ENCODE assay signal across 13 mouse cellular contexts in genomic region chr4:118961141-118961628, GRCm38 (mm10). TPM values are rescaled to one million over a fixed set of nuclear protein-coding genes. Genes with fewer than 3 reads are reported as not detected.
DNase-seq lines count a peak whose midpoint lies in the region; ATAC-seq and TF ChIP-seq lines count a peak whose summit lies in the region.
"Had no signal": no experiment of that assay in that cellular context is flagged by ENCODE, and none has a peak within 500 bp of the region (broad histone marks: within the 10 kb centered on the region; RNA-seq: fewer than 3 reads in every experiment).

Gene Lao1, plus strand, starts transcription at chr4:118961578.

- no peaks in the 10 kb centered on the region for H3K36me3 ChIP-seq in heart, adult 2 months (ENCODE audit: control insufficient read depth, insufficient read depth, low read length)
- H3K36me3 ChIP-seq in liver, postnatal 0 days (replicated peaks; ENCODE audit: insufficient read depth, low read length) = no peaks in the 10 kb centered on the region
- H3K36me3 ChIP-seq: intestine, embryonic 15.5 days; midbrain, embryonic 10.5 days had no signal

- no peak within 1 kb of the TSS for H3K27ac ChIP-seq in heart, adult 2 months
- H3K27ac ChIP-seq in liver, postnatal 0 days (ENCODE audit: low read depth) = no peak within 1 kb of the TSS
- H3K27ac ChIP-seq: intestine, embryonic 15.5 days; midbrain, embryonic 10.5 days had no signal

- peak; percentile 2; the same call in 1 of the 2 replicates for TF ChIP-seq CTCF in heart, adult 2 months (IDR thresholded peaks at IDR 0.05)
- no peak for TF ChIP-seq CTCF in liver, postnatal 0 days (IDR thresholded peaks at IDR 0.05; ENCODE audit: low read depth)

- DNase-seq in gastrocnemius, postnatal 25 days = peak; percentile 59
- no peak for DNase-seq in gastrocnemius, postnatal 4 days (ENCODE audit: low spot score in 2 of 2)
- DNase-seq in brain, embryonic 18.5 days (ENCODE audit: low read depth, low spot score) = peak; percentile 46
- peak; percentile 35 to 48 for DNase-seq in heart, adult 2 months
- DNase-seq in layer of hippocampus, postnatal 14 days (ENCODE audit: low spot score in 2 of 2) = peak; percentile 50 to 89
- no peak for DNase-seq in retina, embryonic 14.5 days (ENCODE audit: low spot score)
- no peak for DNase-seq in thymus, postnatal 0 days (ENCODE audit: low spot score)
- no peak for DNase-seq in liver, postnatal 0 days

- no peaks in the 10 kb centered on the region for H3K9me3 ChIP-seq in liver, postnatal 0 days (ENCODE audit: low read length)
- H3K9me3 ChIP-seq: intestine, embryonic 15.5 days; midbrain, embryonic 10.5 days had no signal

- no peak within 1 kb of the TSS for H3K4me2 ChIP-seq in liver, postnatal 0 days (ENCODE audit: low read depth, low read length)
- H3K4me2 ChIP-seq: intestine, embryonic 15.5 days had no signal

- no peaks in the 10 kb centered on the region for H3K27me3 ChIP-seq in heart, adult 2 months (ENCODE audit: control insufficient read depth, insufficient read depth, low read length)
- H3K27me3 ChIP-seq in liver, postnatal 0 days (ENCODE audit: insufficient read depth, low read length) = no peaks in the 10 kb centered on the region
- H3K27me3 ChIP-seq: intestine, embryonic 15.5 days had no signal

- H3K4me1 ChIP-seq in heart, adult 2 months (ENCODE audit: control insufficient read depth, insufficient read depth, low read length) = peaks cover 1% of the 10 kb centered on the region; the same call in 1 of the 2 replicates
- H3K4me1 ChIP-seq in liver, postnatal 0 days (ENCODE audit: insufficient read depth) = no peaks in the 10 kb centered on the region
- H3K4me1 ChIP-seq: intestine, embryonic 15.5 days; midbrain, embryonic 10.5 days had no signal

- no peak for ATAC-seq in liver, postnatal 0 days
- ATAC-seq: intestine, embryonic 15.5 days had no signal

- no peaks in the 10 kb centered on the region for H3K79me2 ChIP-seq in heart, adult 2 months (replicated peaks; ENCODE audit: control insufficient read depth, insufficient read depth, low read length)

- TF ChIP-seq POLR2A in heart, adult 2 months (IDR thresholded peaks at IDR 0.05; ENCODE audit: insufficient read depth, low read depth, low read length) = no peak

- H3K4me3 ChIP-seq in heart, adult 2 months = no peak within 1 kb of the TSS
- H3K4me3 ChIP-seq in liver, postnatal 0 days (ENCODE audit: low read depth, low read length) = no peak within 1 kb of the TSS
- H3K4me3 ChIP-seq: intestine, embryonic 15.5 days; midbrain, embryonic 10.5 days had no signal

- H3K9ac ChIP-seq in heart, adult 2 months (ENCODE audit: low read depth, low read length) = no peak within 1 kb of the TSS
- no peak within 1 kb of the TSS for H3K9ac ChIP-seq in liver, postnatal 0 days (replicated peaks)
- H3K9ac ChIP-seq: intestine, embryonic 15.5 days had no signal

- intact Hi-C loops in heart, adult 2 months (cut with DNase I) = no loop called here

- WGBS in heart, adult 2 months = 37% methylated on average over 2 of the region's 2 CpGs
- WGBS in liver, postnatal 0 days (ENCODE audit: insufficient replicate concordance) = 80% methylated on average over 2 of the region's 2 CpGs

- peak; percentile 61; the same call in 1 of the 2 replicates for TF ChIP-seq EP300 in heart, adult 2 months (IDR thresholded peaks at IDR 0.05; ENCODE audit: insufficient read depth, low read depth, low read length)
- no peak for TF ChIP-seq EP300 in liver, postnatal 0 days (IDR thresholded peaks at IDR 0.05; ENCODE audit: low read depth)

RNA-seq across cellular contexts. Expression of gene Lao1, which starts in this region (rescaled TPM):
- under 1 TPM; 0.38 to 0.88 TPM for total RNA-seq in gastrocnemius, postnatal 25 days (2021)
- total RNA-seq in gastrocnemius, postnatal 4 days (2021) = not detected
- under 1 TPM; 0.20 to 0.42 TPM for total RNA-seq in heart, adult 2 months (2021)
- not detected in 2 replicates for polyA plus RNA-seq in heart, adult 2 months (2012; rRNA removed)
- 1 to 10 TPM in 1 of 2 experiments, under 1 TPM in 1; 0.95 to 1.2 TPM for total RNA-seq in layer of hippocampus, postnatal 14 days (2021)
- polyA plus RNA-seq in thymus, postnatal 0 days (2015; fragmentation: Nextera tagmentation; extraction: Ambion mirVana) = 0.05 and 0.10 TPM in 2 replicates
- not detected in 2 replicates for polyA plus RNA-seq in liver, postnatal 0 days (2015; fragmentation: Nextera tagmentation; extraction: Ambion mirVana)
- total RNA-seq: MEL had no signal
- polyA plus RNA-seq: embryonic facial prominence, embryonic 14.5 days; intestine, embryonic 15.5 days; midbrain, embryonic 10.5 days; stomach, embryonic 14.5 days had no signal

Comparison
In these comparisons a context has a peak if more than half of its experiments do, and no peak if none do; other contexts are left out.
1. Peak in DNase-seq in gastrocnemius, postnatal 25 days; RNA of the gene not detected or under 1 TPM.
2. Peak in DNase-seq in heart, adult 2 months; RNA of the gene not detected or under 1 TPM.
3. DNase-seq: peak in brain, embryonic 18.5 days (single experiment) and layer of hippocampus, postnatal 14 days (2 of 2); none in gastrocnemius, postnatal 4 days (0 of 2), retina, embryonic 14.5 days (single experiment), thymus, postnatal 0 days (single experiment) and liver, postnatal 0 days (single experiment).